Mouse (Mus musculus) neutrophil, adult 5-6 weeks (primary cell): ENCODE results near the gene Adgrg6. TPM values are rescaled to one million over a fixed set of nuclear protein-coding genes. Genes with fewer than 3 reads are reported as not detected.

Experiments
- ATAC-seq: fragments of 151-379, 151-347 bp; 2 replicates; pipeline ENCODE4 v1.8.0; 2017; ENCODE audit warnings: mild to moderate bottlenecking, moderate TSS enrichment; ENCODE audit not compliant: insufficient number of reproducible peaks, poor library complexity, low FRiP score, severe bottlenecking; ENCODE audit errors: extremely low read depth
- total RNA-seq: library from RNA; stranded (forward); fragments of 200-1000 nt; gene quantifications from 2 replicates; pipeline ENCODE4 v1.2.3, GENCODE M21; 2017

Adgrg6 gene
- total RNA-seq, 1 experiment from 2014 or later = 0.58 TPM

- ATAC-seq = 0 out of 2 replicates have a peak, but pooled peaks have one; percentile 33
Observed at GRCm38 (mm10) chr10:14450073-14450472, 95.4 kb downstream of the Adgrg6 start.

- ATAC-seq = no peak
Observed at GRCm38 (mm10) chr10:14445590-14446291, 99.7 kb downstream of the Adgrg6 start.

GRCm38 (mm10) chr10:14440860-14441579, 104.4 kb downstream of the Adgrg6 start:
- no peak for ATAC-seq

GRCm38 (mm10) chr10:14404070-14404469, 141.4 kb downstream of the Adgrg6 start:
- no peak for ATAC-seq

- no peak for ATAC-seq
Observed at GRCm38 (mm10) chr10:14401744-14402143, 143.7 kb downstream of the Adgrg6 start.

- no peak for ATAC-seq
Observed at GRCm38 (mm10) chr10:14391025-14391639, 154.3 kb downstream of the Adgrg6 start.

- ATAC-seq = no peak
Observed at GRCm38 (mm10) chr10:14385574-14385973, 159.9 kb downstream of the Adgrg6 start.

- ATAC-seq = no peak
Observed at GRCm38 (mm10) chr10:14365065-14365589, 180.3 kb downstream of the Adgrg6 start.

GRCm38 (mm10) chr10:14363226-14363625, 182.2 kb downstream of the Adgrg6 start:
- no peak for ATAC-seq

- no peak for ATAC-seq
Observed at GRCm38 (mm10) chr10:14358271-14358670, 187.2 kb downstream of the Adgrg6 start.

Other genes starting within 250 kb of the Adgrg6 start
- gene Vta1, start 159.9 kb upstream of the Adgrg6 start, total RNA-seq = 49.3 and 56.8 TPM in 2 replicates
- not detected in 2 replicates for gene Nmbr, start 159.9 kb upstream of the Adgrg6 start, total RNA-seq
- 0.35 TPM in 1 of 2 replicates, not detected in the other for gene Gje1, start 172.6 kb upstream of the Adgrg6 start, total RNA-seq